Mouse (Mus musculus) small intestine, adult 2 months (tissue): Measurements from ENCODE around the gene Ankrd24.

Experiments used
- CTCF ChIP-seq: fragments of 200-500 bp; IDR thresholded peaks from 2 replicates; pipeline ENCODE4 v1.5.1; 2012; ENCODE audit warnings: low read depth, mild to moderate bottlenecking, control low read depth, inconsistent platforms, low read length, moderate library complexity, mixed read lengths; ENCODE audit not compliant: insufficient replicate concordance, insufficient read length; ENCODE audit errors: extremely low read depth
- POLR2A ChIP-seq: fragments of 200-500 bp; IDR thresholded peaks from 2 replicates; pipeline ENCODE4 v1.6.1; 2012; ENCODE audit warnings: low read depth, mild to moderate bottlenecking, control low read depth, inconsistent platforms, low read length, moderate library complexity

DNA sequence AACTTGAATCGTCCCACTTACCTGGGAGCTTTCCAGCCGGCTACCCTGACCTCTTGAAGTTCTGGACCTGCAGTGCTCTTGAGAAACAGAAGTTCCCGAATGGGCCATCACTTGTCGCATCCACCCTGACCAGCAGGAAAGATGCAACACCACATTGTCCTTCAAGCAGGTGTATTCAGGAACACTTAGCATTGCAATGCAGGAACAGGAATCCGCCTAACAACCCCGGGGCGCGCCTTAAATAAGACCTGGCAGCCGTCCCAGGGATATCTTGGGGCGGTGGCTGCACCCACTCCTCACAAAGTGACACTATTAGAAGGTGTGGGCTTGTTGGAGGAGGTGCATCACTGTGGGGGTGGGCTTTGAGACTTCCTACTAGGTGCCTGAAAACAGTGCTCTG is 26.8 kb downstream of the Ankrd24 start:
- no peak for TF ChIP-seq CTCF
- TF ChIP-seq POLR2A = no peak
